Mouse (Mus musculus) testis, adult 2 months (tissue): ENCODE data around the gene Tnmd. TPM values are rescaled to one million over a fixed set of nuclear protein-coding genes. Genes with fewer than 3 reads are reported as not detected.

ENCODE experiments used
- H3K27ac ChIP-seq: fragments of 200-500 bp; 2 replicates; pipeline ENCODE4 v1.5.1; 2012; ENCODE audit warnings: low read depth, low read length; ENCODE audit not compliant: control insufficient read depth, insufficient read depth
- H3K27me3 ChIP-seq: fragments of 200-500 bp; 2 replicates; pipeline ENCODE4 v1.6.1; 2012; ENCODE audit warnings: mild to moderate bottlenecking, low read length, moderate library complexity; ENCODE audit not compliant: control insufficient read depth, insufficient read depth
- H3K36me3 ChIP-seq: fragments of 200-500 bp; 2 replicates; pipeline ENCODE4 v1.6.1; 2012; ENCODE audit warnings: mild to moderate bottlenecking, low read length; ENCODE audit not compliant: control insufficient read depth, insufficient read depth
- H3K4me1 ChIP-seq: fragments of 200-500 bp; 2 replicates; pipeline ENCODE4 v1.6.1; 2012; ENCODE audit warnings: low read length; ENCODE audit not compliant: control insufficient read depth, insufficient read depth
- H3K4me3 ChIP-seq: fragments of 200-500 bp; 2 replicates; pipeline ENCODE4 v1.5.1; 2012; ENCODE audit warnings: low read depth, mild to moderate bottlenecking, low read length, moderate library complexity, mixed read lengths; ENCODE audit not compliant: control insufficient read depth
- CTCF ChIP-seq: fragments of 200-500 bp; IDR thresholded peaks from 2 replicates; pipeline ENCODE4 v1.5.1; 2012; ENCODE audit warnings: low read depth, mild to moderate bottlenecking, inconsistent platforms, low read length, moderate library complexity; ENCODE audit not compliant: control insufficient read depth, insufficient read depth, insufficient replicate concordance
- POLR2A ChIP-seq: fragments of 200-500 bp; IDR thresholded peaks from 2 replicates; pipeline ENCODE4 v1.6.1; 2012; ENCODE audit warnings: low read depth, mild to moderate bottlenecking, inconsistent platforms, low read length, moderate library complexity; ENCODE audit not compliant: control insufficient read depth
- polyA plus RNA-seq: library from polyadenylated mRNA; depleted of rRNA; stranded (reverse); fragments of >200 nt; gene quantifications from 2 replicates; pipeline ENCODE4 v1.2.3, GENCODE M21; 2012; rRNA removed

Gene Tnmd
- polyA plus RNA-seq, 1 experiment, result not detected

GRCm38 (mm10) chrX:133911397-133912103, 60.8 kb downstream of the Tnmd start:
- H3K4me1 ChIP-seq, result no peaks in the 10 kb centered on the region
- no peaks in the 10 kb centered on the region for H3K36me3 ChIP-seq
- no peaks in the 10 kb centered on the region for H3K27me3 ChIP-seq
- H3K4me3 ChIP-seq, result no peak overlapping the region
- TF ChIP-seq POLR2A (no peak), CTCF (no peak)
- no peak overlapping the region for H3K27ac ChIP-seq

GRCm38 (mm10) chrX:133913006-133913405, 62.2 kb downstream of the Tnmd start:
- H3K36me3 ChIP-seq, result no peaks in the 10 kb centered on the region
- H3K4me1 ChIP-seq, result no peaks in the 10 kb centered on the region
- H3K27ac ChIP-seq, result no peak overlapping the region
- no peak overlapping the region for H3K4me3 ChIP-seq
- no peaks in the 10 kb centered on the region for H3K27me3 ChIP-seq
- TF ChIP-seq CTCF, result no peak
- TF ChIP-seq POLR2A, result no peak

GRCm38 (mm10) chrX:133914219-133914618, 63.4 kb downstream of the Tnmd start:
- H3K27ac ChIP-seq, result no peak overlapping the region
- H3K36me3 ChIP-seq, result no peaks in the 10 kb centered on the region
- TF ChIP-seq POLR2A (no peak), CTCF (no peak)
- H3K4me3 ChIP-seq, result no peak overlapping the region
- no peaks in the 10 kb centered on the region for H3K27me3 ChIP-seq
- H3K4me1 ChIP-seq, result no peaks in the 10 kb centered on the region

Other genes with a start within 250 kb of the Tnmd start
- gene Pcdh19, start 162.0 kb upstream of the Tnmd start, polyA plus RNA-seq, result 0.06 and 0.09 TPM in 2 replicates
- gene Tspan6, start 47.4 kb downstream of the Tnmd start, polyA plus RNA-seq, result 72.3 and 125 TPM in 2 replicates
- gene Srpx2, start 57.4 kb downstream of the Tnmd start, polyA plus RNA-seq, result 0.72 and 0.78 TPM in 2 replicates
- 3.5 and 5.1 TPM in 2 replicates for gene Sytl4, start 130.8 kb downstream of the Tnmd start, polyA plus RNA-seq
- gene Cstf2, start 208.2 kb downstream of the Tnmd start, polyA plus RNA-seq, result 48.5 and 49.4 TPM in 2 replicates